Mouse (Mus musculus) heart, embryonic 15.5 days (tissue): Measurements from ENCODE around the gene Tsg101. TPM values are rescaled to one million over a fixed set of nuclear protein-coding genes. Genes with fewer than 3 reads are reported as not detected.
A peak's percentile ranks its signal among the peaks of the same experiment; 100 is the strongest.
"Not testable (repeated sequence)": the region's sequence is repeated elsewhere in the genome, so short reads cannot be mapped to it uniquely, and the experiment has no call there.

Experiments
- ATAC-seq: fragments of 200-750 bp; cut with Nextera tagmentation; replicated peaks from 2 replicates; pipeline ENCODE4 v1.8.0; 2017; ENCODE audit warnings: low read depth, moderate TSS enrichment; ENCODE audit not compliant: insufficient number of reproducible peaks, insufficient read depth, low FRiP score
- H3K27ac ChIP-seq: fragments of 300-500 bp; sonication (generic); 2 replicates; pipeline ENCODE4 v1.5.1; 2015; ENCODE audit warnings: mild to moderate bottlenecking, inconsistent platforms
- H3K27me3 ChIP-seq: fragments of 300-500 bp; sonication (generic); 2 replicates; pipeline ENCODE4 v1.6.1; 2015; ENCODE audit warnings: inconsistent platforms
- H3K36me3 ChIP-seq: fragments of 300-500 bp; sonication (generic); 2 replicates; pipeline ENCODE4 v1.6.1; 2015; ENCODE audit warnings: mild to moderate bottlenecking, inconsistent platforms
- H3K4me1 ChIP-seq: fragments of 300-500 bp; sonication (generic); replicated peaks from 2 replicates; pipeline ENCODE4 v1.6.1; 2015; ENCODE audit warnings: inconsistent platforms
- H3K4me2 ChIP-seq: fragments of 300-500 bp; sonication (generic); 2 replicates; pipeline ENCODE4 v1.6.1; 2015; ENCODE audit warnings: inconsistent platforms, mild to moderate bottlenecking, moderate library complexity
- H3K4me3 ChIP-seq: fragments of 300-500 bp; sonication (generic); 2 replicates; pipeline ENCODE4 v1.5.1; 2015; ENCODE audit warnings: mild to moderate bottlenecking, inconsistent platforms
- H3K9ac ChIP-seq: fragments of 300-500 bp; sonication (generic); 2 replicates; pipeline ENCODE4 v1.6.1; 2015; ENCODE audit warnings: mild to moderate bottlenecking, inconsistent platforms
- H3K9me3 ChIP-seq: fragments of 300-500 bp; sonication (generic); replicated peaks from 2 replicates; pipeline ENCODE4 v1.6.1; 2016; ENCODE audit warnings: inconsistent platforms
- WGBS: fragments of 180-500 bp; shearing (Covaris S2); methylation state at CpG from one replicate; pipeline ENCODE4 v1.1.7; 2015; ENCODE audit warnings: mixed read lengths; 5-methylcytosine and 5-hydroxymethylcytosine counted together
- polyA plus RNA-seq: library from polyadenylated mRNA; unstranded; fragments of >200 nt; fragmentation: Nextera tagmentation; extraction: Ambion mirVana; gene quantifications from 2 replicates; pipeline ENCODE4 v1.2.1, GENCODE M21; 2015

Tsg101 gene
- polyA plus RNA-seq, 1 experiment from 2014 or later = 155 TPM

DNA sequence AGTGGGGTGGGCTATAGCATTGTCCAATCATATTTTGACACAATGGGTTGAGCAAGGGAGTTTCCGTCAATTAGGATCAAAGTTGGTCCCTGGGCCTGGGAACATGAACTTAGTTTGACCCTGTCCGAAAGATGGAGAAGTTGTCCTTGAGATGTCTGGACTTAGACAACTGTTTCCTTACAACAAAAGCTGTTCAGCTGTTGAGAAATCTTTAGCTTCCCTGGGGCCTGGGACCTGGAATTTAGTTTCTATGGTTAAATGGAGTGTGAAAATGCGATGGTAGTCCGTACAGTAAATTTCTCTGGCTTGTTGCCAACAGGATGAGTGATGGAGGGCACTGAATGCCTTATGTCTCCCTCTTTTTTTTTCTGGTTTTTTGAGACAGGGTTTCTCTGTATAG is 2.3 kb upstream of the Tsg101 start:
- no peak overlapping the region for H3K27ac ChIP-seq
- no peaks in the 10 kb centered on the region for H3K27me3 ChIP-seq
- peaks cover 23% of the 10 kb centered on the region for H3K4me1 ChIP-seq
- ATAC-seq = no peak
- no peaks in the 10 kb centered on the region for H3K36me3 ChIP-seq
- no peak overlapping the region for H3K9ac ChIP-seq
- no peak overlapping the region for H3K4me2 ChIP-seq
- no peak overlapping the region for H3K4me3 ChIP-seq
- WGBS = 69% methylated on average over 4 of the region's 4 CpGs
- no peaks in the 10 kb centered on the region for H3K9me3 ChIP-seq

DNA sequence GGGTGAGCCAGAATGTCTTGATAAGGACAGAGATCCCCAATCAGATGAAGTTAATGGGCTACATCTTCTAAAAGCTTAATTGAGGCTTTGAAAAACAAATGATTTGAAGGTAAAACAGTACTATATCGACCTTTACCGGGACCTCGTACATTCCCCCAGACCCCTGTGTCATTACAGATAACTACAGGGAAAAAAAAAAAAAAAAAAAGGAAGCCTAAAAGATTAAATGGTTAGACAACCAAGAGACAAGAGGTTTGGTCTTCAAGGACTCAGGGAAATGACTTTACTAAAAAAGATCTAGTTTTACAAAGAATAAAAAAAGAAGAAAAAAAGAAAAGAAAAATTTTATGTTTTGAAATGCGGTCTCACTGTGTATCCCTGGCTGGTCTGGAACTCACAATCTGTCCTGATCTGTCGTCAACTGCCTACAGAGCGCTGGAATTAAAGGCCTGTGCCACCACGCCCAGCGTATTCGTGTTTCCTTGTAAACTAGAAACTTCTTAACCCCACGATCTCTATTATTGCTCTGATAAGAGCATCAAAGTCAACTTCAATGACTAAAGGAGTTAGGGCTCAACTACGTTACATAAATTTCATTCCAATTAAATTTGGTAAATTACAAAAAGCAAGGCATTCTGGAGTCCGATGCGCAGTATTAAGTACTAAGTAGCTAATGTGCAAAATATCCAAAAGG is 944 bp downstream of the Tsg101 start:
- 12% methylated on average over 13 of the region's 13 CpGs for WGBS
- Histone ChIP-seq H3K9ac (peak overlapping the region; percentile 88), H3K4me3 (peak overlapping the region; percentile 84)

DNA sequence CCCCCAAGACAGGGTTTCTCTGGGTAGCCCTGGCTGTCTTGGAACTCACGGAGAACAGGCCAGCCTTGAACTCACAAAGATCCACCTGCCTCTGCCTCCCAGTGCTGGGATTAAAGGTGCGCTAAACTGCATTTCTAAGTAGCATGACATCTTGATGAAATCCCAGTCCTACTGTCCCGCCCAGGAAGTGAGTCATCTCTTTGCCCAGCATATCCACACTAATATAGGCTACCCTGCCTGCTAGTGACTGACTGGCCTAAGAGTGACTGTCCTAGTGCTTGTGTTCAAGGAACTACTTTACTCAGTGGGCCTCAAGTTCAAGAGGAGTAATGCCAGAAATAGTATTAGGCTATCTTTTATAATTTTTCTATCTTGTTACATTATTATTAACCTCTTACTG is 3.4 kb downstream of the Tsg101 start:
- no peaks in the 10 kb centered on the region for H3K9me3 ChIP-seq
- 90% methylated on average over 3 of the region's 3 CpGs for WGBS
- no peak overlapping the region for H3K4me2 ChIP-seq
- no peak overlapping the region for H3K4me3 ChIP-seq
- no peak for ATAC-seq
- H3K27me3 ChIP-seq = no peaks in the 10 kb centered on the region
- H3K36me3 ChIP-seq = peaks cover 14% of the 10 kb centered on the region
- H3K9ac ChIP-seq = no peak overlapping the region
- no peak overlapping the region for H3K27ac ChIP-seq
- peaks cover 28% of the 10 kb centered on the region for H3K4me1 ChIP-seq

More for the DNA sequence above, 944 bp downstream of the Tsg101 start:
- Histone ChIP-seq H3K27me3 (no peaks in the 10 kb centered on the region), H3K4me1 (peaks cover 28% of the 10 kb centered on the region), H3K36me3 (no peaks in the 10 kb centered on the region), H3K9me3 (no peaks in the 10 kb centered on the region), H3K4me2 (peak overlapping the region; percentile 79), H3K27ac (peak overlapping the region; percentile 98)
- ATAC-seq = no peak

DNA sequence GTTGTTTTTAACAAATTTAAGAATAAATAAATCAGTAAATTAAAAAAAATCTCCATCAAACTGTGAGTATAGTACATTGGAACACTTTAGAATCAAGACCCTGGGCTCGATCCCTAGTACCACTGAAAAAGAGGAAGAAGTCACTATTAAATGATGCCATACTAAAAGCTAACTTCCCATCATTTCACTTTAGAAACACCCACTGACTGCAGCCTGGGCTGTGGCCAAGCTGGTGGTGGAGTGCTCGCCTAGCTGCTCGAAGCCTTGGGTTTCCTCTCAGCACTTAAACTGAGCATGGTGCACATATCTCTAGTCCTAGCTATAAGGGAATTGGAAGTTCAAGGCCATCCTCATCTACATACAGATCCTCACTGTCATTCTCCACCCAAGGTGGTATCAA is 8.5 kb downstream of the Tsg101 start:
- Histone ChIP-seq H3K36me3 (peaks cover 62% of the 10 kb centered on the region), H3K4me1 (0 out of 2 replicates have a peak, but pooled peaks cover under 1% of the 10 kb centered on the region), H3K27ac (no peak overlapping the region), H3K9me3 (no peaks in the 10 kb centered on the region), H3K4me3 (no peak overlapping the region), H3K4me2 (no peak overlapping the region), H3K27me3 (no peaks in the 10 kb centered on the region), H3K9ac (no peak overlapping the region)
- 96% methylated on average over 3 of the region's 3 CpGs for WGBS
- ATAC-seq = no peak

DNA sequence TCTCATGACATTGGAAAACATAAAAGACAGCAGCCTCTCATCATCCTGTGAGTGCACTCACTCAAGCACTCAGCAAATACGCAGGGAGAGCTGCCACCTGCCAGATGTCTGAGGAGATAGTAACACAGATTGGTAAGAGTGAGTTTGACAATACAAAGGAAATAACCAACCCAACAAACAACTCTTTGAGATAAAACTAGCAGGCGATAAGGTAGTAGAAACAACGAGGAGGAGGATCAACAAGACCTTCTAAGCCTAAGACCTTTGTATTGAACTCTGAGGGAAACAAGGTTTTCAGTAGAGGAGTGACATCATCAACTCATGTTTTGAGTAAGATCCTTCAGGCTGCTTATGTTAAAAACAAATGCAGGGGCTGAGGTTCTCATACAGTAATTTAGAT is 20.4 kb downstream of the Tsg101 start:
- H3K36me3 ChIP-seq = peaks cover 72% of the 10 kb centered on the region
- no peak overlapping the region for H3K4me3 ChIP-seq
- no peak overlapping the region for H3K27ac ChIP-seq
- no peak for ATAC-seq
- no peaks in the 10 kb centered on the region for H3K27me3 ChIP-seq
- H3K9me3 ChIP-seq = no peaks in the 10 kb centered on the region
- WGBS = 67% methylated on average over 3 of the region's 3 CpGs
- no peak overlapping the region for H3K9ac ChIP-seq
- H3K4me2 ChIP-seq = no peak overlapping the region
- no peaks in the 10 kb centered on the region for H3K4me1 ChIP-seq

DNA sequence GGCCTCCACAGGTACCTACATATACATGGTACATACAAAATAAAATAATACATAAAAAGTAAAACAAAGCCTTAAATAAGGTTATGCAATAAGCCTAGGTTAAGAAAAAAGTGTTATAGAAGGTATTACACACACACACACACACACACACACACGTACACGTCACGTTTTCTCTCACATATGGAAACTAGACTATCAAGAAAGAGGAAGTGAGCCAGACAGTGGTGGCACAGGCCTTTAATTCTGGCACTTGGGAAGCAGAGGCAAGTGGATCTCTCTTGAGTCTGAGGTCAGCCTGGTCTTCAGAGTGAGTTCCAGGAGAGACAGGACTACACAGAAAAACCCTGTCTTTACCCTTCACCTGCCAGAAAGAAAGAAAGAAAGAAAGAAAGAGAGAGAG is 24.3 kb downstream of the Tsg101 start:
- Histone ChIP-seq H3K4me3 (no peak overlapping the region), H3K9ac (no peak overlapping the region), H3K9me3 (no peaks in the 10 kb centered on the region), H3K27ac (no peak overlapping the region), H3K4me2 (no peak overlapping the region), H3K36me3 (peaks cover 70% of the 10 kb centered on the region), H3K27me3 (no peaks in the 10 kb centered on the region), H3K4me1 (no peaks in the 10 kb centered on the region)
- no peak for ATAC-seq
- WGBS = 80% methylated on average over 3 of the region's 3 CpGs

DNA sequence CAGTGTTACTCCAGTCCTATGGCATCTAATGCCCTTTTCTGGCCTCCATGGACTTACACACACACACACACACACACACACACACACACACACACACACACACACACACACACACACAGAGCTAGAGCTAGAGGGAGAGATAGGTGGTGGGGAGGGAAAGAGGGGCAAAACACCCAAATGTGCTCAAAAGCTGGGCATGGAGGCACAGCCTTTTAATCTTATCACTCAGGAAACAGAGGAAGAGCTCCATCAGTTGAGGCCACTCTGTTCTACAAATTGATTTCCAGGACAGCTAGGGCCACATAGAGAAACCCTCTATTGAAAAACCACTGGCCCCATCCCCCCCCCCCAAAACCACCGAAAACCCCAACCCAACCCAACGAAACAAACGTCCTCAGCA is 36.5 kb downstream of the Tsg101 start:
- H3K36me3 ChIP-seq = peaks cover 29% of the 10 kb centered on the region
- H3K4me2 ChIP-seq = no peak overlapping the region
- H3K9ac ChIP-seq = no peak overlapping the region
- H3K4me1 ChIP-seq = no peaks in the 10 kb centered on the region
- no peak overlapping the region for H3K27ac ChIP-seq
- ATAC-seq = no peak
- H3K27me3 ChIP-seq = no peaks in the 10 kb centered on the region
- 67% methylated on average over 3 of the region's 3 CpGs for WGBS
- no peaks in the 10 kb centered on the region for H3K9me3 ChIP-seq
- no peak overlapping the region for H3K4me3 ChIP-seq

DNA sequence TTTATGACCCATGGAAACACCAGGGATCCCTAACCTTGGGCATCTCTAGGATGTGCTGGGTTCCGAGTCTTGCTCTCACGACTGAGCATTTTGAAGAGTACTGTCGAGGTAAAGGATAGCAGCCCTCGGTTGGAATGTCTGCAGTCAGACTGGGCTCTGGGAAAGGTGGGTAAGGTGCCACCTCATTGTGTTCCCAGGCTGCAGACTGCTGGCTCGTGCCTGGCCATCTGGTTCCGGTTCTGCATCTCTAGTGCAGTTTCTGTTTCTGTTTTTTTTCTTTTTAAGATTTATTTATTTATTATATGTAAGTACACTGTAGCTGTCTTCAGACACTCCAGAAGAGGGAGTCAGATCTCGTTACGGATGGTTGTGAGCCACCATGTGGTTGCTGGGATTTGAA is 37.8 kb downstream of the Tsg101 start:
- H3K4me1 ChIP-seq, H3K4me2 ChIP-seq, H3K9me3 ChIP-seq, ATAC-seq, H3K4me3 ChIP-seq, H3K9ac ChIP-seq, H3K27ac ChIP-seq, H3K27me3 ChIP-seq: not testable (repeated sequence)
- 82% methylated on average over 8 of the region's 8 CpGs for WGBS
- H3K36me3 ChIP-seq = peaks cover 15% of the 10 kb centered on the region

DNA sequence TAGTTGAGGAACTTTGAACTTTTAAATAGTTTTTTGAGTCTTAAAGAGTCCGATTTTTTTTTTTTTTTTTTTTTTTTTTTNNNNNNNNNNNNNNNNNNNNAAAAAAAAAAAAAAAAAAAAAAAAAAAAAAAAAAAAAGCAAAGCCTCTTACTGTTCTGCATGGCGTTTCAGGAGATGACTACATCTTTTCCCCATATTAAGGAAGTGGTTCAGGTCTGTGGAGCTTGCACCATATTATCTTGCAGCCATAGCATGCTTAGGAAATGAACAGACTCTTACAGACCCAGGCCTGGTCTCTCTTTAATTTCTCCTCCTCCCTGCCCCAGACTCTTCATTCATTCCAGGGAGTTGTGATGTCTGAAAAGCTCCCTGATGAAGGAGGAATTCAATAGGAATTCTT is 38.8 kb downstream of the Tsg101 start:
- no peaks in the 10 kb centered on the region for H3K27me3 ChIP-seq
- ATAC-seq = no peak
- H3K4me3 ChIP-seq = no peak overlapping the region
- H3K27ac ChIP-seq = no peak overlapping the region
- H3K9me3 ChIP-seq = no peaks in the 10 kb centered on the region
- H3K4me2 ChIP-seq = no peak overlapping the region
- no peak overlapping the region for H3K9ac ChIP-seq
- WGBS = 81% methylated on average over 2 of the region's 2 CpGs
- H3K4me1 ChIP-seq = no peaks in the 10 kb centered on the region
- peaks cover 7% of the 10 kb centered on the region for H3K36me3 ChIP-seq

DNA sequence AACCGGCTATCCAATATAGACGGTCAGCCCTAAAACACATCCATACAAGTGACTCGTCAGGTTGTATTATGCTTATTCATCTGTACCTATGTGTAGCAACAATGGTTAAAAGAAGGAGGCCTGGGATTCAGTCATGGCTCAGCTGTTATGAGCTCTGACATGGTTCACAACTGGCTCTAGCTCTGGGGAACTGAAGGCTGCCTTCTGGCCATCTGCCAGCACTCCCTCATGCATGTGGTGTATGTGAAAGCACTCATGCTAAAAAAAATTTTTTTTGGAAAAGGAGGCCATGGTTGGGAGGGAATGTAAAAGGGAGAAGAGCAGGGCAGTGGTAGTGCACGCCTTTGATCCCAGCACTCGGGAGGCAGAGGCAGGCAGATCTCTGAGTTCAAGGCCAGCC is 39.9 kb downstream of the Tsg101 start:
- Histone ChIP-seq H3K27ac (no peak overlapping the region), H3K4me2 (no peak overlapping the region), H3K36me3 (peaks cover under 1% of the 10 kb centered on the region; the same call in 1 of the 2 replicates), H3K9ac (no peak overlapping the region), H3K27me3 (no peaks in the 10 kb centered on the region), H3K4me3 (no peak overlapping the region), H3K4me1 (no peaks in the 10 kb centered on the region), H3K9me3 (no peaks in the 10 kb centered on the region)
- 92% methylated on average over 5 of the region's 5 CpGs for WGBS
- no peak for ATAC-seq

DNA sequence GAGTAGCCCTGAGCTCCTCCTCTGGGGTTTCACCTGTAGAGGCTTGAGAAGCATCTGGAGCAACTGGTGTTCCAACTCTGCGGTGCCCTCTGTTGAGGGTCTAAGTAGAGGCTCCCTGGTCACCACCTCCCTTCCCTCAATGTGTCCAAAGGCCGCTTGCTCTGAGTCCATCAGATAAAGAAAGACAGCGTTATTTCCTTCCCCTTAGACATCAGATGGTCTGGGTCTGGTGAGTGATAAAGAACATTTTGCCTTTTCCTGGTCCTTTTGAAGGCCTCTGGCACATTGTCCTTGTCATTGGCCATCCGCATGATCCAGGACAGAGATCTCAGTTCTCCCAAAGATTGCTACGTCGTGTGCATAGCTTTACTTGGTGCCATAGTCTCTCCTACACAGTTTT is 42.5 kb downstream of the Tsg101 start:
- H3K9ac ChIP-seq = no peak overlapping the region
- H3K9me3 ChIP-seq = no peaks in the 10 kb centered on the region
- no peaks in the 10 kb centered on the region for H3K4me1 ChIP-seq
- H3K27ac ChIP-seq = no peak overlapping the region
- 71% methylated on average over 6 of the region's 6 CpGs for WGBS
- no peak overlapping the region for H3K4me2 ChIP-seq
- H3K27me3 ChIP-seq = no peaks in the 10 kb centered on the region
- H3K36me3 ChIP-seq = no peaks in the 10 kb centered on the region
- no peak for ATAC-seq
- no peak overlapping the region for H3K4me3 ChIP-seq

DNA sequence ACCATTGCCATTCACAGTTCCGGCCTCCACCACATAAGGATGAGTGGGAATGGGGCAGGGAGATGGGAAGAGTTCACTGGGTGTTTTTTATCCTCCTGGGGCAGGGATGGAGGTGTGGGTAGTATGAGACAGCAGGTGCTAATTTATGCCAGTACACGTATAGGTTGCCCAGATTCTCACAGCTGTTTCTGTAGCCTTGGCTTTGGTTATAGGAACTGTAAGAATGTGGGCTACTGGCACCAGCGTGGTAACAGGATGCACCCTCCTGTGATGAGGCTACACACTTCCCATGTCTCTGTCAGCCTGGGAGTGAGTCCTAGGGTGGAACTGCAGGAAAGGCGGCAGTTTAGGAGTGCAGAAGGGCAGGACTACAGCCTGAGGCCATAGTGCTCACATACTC is 42.9 kb downstream of the Tsg101 start:
- Histone ChIP-seq H3K9me3 (no peaks in the 10 kb centered on the region), H3K4me3 (no peak overlapping the region), H3K27ac (no peak overlapping the region), H3K36me3 (no peaks in the 10 kb centered on the region), H3K27me3 (no peaks in the 10 kb centered on the region), H3K4me2 (no peak overlapping the region), H3K4me1 (no peaks in the 10 kb centered on the region), H3K9ac (no peak overlapping the region)
- no peak for ATAC-seq
- WGBS = 60% methylated on average over 4 of the region's 4 CpGs
